Mouse (Mus musculus) stomach, embryonic 16.5 days (tissue): ENCODE measurements around the gene Hilpda. TPM values are rescaled to one million over a fixed set of nuclear protein-coding genes. Genes with fewer than 3 reads are reported as not detected.

Source experiments
- ATAC-seq: fragments of 200-750 bp; cut with Nextera tagmentation; 2 replicates; pipeline ENCODE4 v1.8.0; 2017; ENCODE audit warnings: moderate number of reproducible peaks, moderate TSS enrichment; ENCODE audit not compliant: insufficient read depth, low FRiP score
- H3K27ac ChIP-seq: fragments of 300-500 bp; sonication (generic); 2 replicates; pipeline ENCODE4 v1.5.1; 2014; ENCODE audit warnings: low read length
- H3K27me3 ChIP-seq: fragments of 300-500 bp; sonication (generic); 2 replicates; pipeline ENCODE4 v1.6.1; 2014; ENCODE audit warnings: low read length, control low read depth, mixed read lengths; ENCODE audit not compliant: control insufficient read depth, insufficient read depth
- H3K36me3 ChIP-seq: fragments of 300-500 bp; sonication (generic); 2 replicates; pipeline ENCODE4 v1.6.1; 2014; ENCODE audit warnings: low read length; ENCODE audit not compliant: control insufficient read depth, insufficient read depth
- H3K4me1 ChIP-seq: fragments of 300-500 bp; sonication (generic); 2 replicates; pipeline ENCODE4 v1.6.1; 2014; ENCODE audit warnings: low read length, control low read depth, mixed read lengths; ENCODE audit not compliant: control insufficient read depth, insufficient read depth
- H3K4me2 ChIP-seq: fragments of 300-500 bp; sonication (generic); 2 replicates; pipeline ENCODE4 v1.6.1; 2014; ENCODE audit warnings: low read depth, low read length, mixed read lengths
- H3K4me3 ChIP-seq: fragments of 300-500 bp; sonication (generic); replicated peaks from 2 replicates; pipeline ENCODE4 v1.5.1; 2014; ENCODE audit warnings: mild to moderate bottlenecking, low read length
- H3K9ac ChIP-seq: fragments of 300-500 bp; sonication (generic); 2 replicates; pipeline ENCODE4 v1.6.1; 2014; ENCODE audit warnings: low read length
- H3K9me3 ChIP-seq: fragments of 300-500 bp; sonication (generic); replicated peaks from 2 replicates; pipeline ENCODE4 v1.6.1; 2016; ENCODE audit warnings: low read length, control low read depth; ENCODE audit not compliant: control insufficient read depth
- WGBS: fragments of 180-500 bp; shearing (Covaris S2); extraction: QIAGEN DNeasy Blood & Tissue Kit; methylation state at CpG from one replicate; pipeline ENCODE4 v1.1.7; 2014; 5-methylcytosine and 5-hydroxymethylcytosine counted together
- polyA plus RNA-seq: library from polyadenylated mRNA; unstranded; fragments of >200 nt; fragmentation: Nextera tagmentation; extraction: Ambion mirVana; gene quantifications from 2 replicates; pipeline ENCODE4 v1.2.1, GENCODE M21; 2015

Gene Hilpda
- polyA plus RNA-seq, 1 experiment from 2014 or later, result 34.2 TPM

- no peak overlapping the region for H3K9ac ChIP-seq
- H3K27ac ChIP-seq, result no peak overlapping the region
- 59% methylated on average over 3 of the region's 3 CpGs for WGBS
- no peaks in the 10 kb centered on the region for H3K27me3 ChIP-seq
- H3K4me2 ChIP-seq, result no peak overlapping the region
- no peak overlapping the region for H3K4me3 ChIP-seq
- no peak for ATAC-seq
- H3K36me3 ChIP-seq, result no peaks in the 10 kb centered on the region
- H3K9me3 ChIP-seq, result no peaks in the 10 kb centered on the region
- H3K4me1 ChIP-seq, result 0 out of 2 replicates have a peak, but pooled peaks cover 6% of the 10 kb centered on the region
These were observed 45.7 kb downstream of the Hilpda start for GRCm38 (mm10) chr6:29317941-29318340.

- peak; percentile 64; the same call in 1 of the 2 replicates for ATAC-seq
- Histone ChIP-seq H3K27me3 (no peaks in the 10 kb centered on the region), H3K4me1 (0 out of 2 replicates have a peak, but pooled peaks cover 6% of the 10 kb centered on the region), H3K4me3 (no peak within 1 kb of the TSS), H3K4me2 (no peak within 1 kb of the TSS), H3K9ac (no peak within 1 kb of the TSS), H3K27ac (no peak within 1 kb of the TSS), H3K36me3 (no peaks in the 10 kb centered on the region), H3K9me3 (no peaks in the 10 kb centered on the region)
- 40% methylated on average over 3 of the region's 5 CpGs for WGBS
These were observed 46.6 kb downstream of the Hilpda start, which contains the start of gene Fam71f1 for GRCm38 (mm10) chr6:29318879-29319278. Gene Fam71f1 (plus strand): TSS chr6:29319140.

- Histone ChIP-seq H3K9me3 (no peaks in the 10 kb centered on the region), H3K27me3 (no peaks in the 10 kb centered on the region), H3K9ac (no peak overlapping the region), H3K4me3 (no peak overlapping the region), H3K36me3 (no peaks in the 10 kb centered on the region), H3K4me2 (no peak overlapping the region), H3K4me1 (0 out of 2 replicates have a peak, but pooled peaks cover 6% of the 10 kb centered on the region), H3K27ac (no peak overlapping the region)
- no peak for ATAC-seq
- 77% methylated on average over 6 of the region's 6 CpGs for WGBS
These were observed 49.3 kb downstream of the Hilpda start for GRCm38 (mm10) chr6:29321586-29321985.

- WGBS, result 87% methylated on average over 7 of the region's 7 CpGs
- Histone ChIP-seq H3K4me1 (0 out of 2 replicates have a peak, but pooled peaks cover 6% of the 10 kb centered on the region), H3K9ac (no peak overlapping the region), H3K4me2 (no peak overlapping the region), H3K4me3 (no peak overlapping the region), H3K27ac (no peak overlapping the region), H3K36me3 (no peaks in the 10 kb centered on the region), H3K27me3 (no peaks in the 10 kb centered on the region), H3K9me3 (no peaks in the 10 kb centered on the region)
- ATAC-seq, result no peak
These were observed 49.9 kb downstream of the Hilpda start for GRCm38 (mm10) chr6:29322147-29322546.

- Histone ChIP-seq H3K4me2 (no peak overlapping the region), H3K9me3 (no peaks in the 10 kb centered on the region), H3K27me3 (no peaks in the 10 kb centered on the region), H3K4me3 (no peak overlapping the region), H3K4me1 (0 out of 2 replicates have a peak, but pooled peaks cover 6% of the 10 kb centered on the region), H3K27ac (no peak overlapping the region), H3K9ac (no peak overlapping the region), H3K36me3 (no peaks in the 10 kb centered on the region)
- ATAC-seq, result no peak
- 79% methylated on average over 4 of the region's 4 CpGs for WGBS
These were observed 50.4 kb downstream of the Hilpda start for GRCm38 (mm10) chr6:29322735-29323134.

Other genes with a start within 250 kb of the Hilpda start
- not detected in 2 replicates for gene Lep, start 212.3 kb upstream of the Hilpda start, polyA plus RNA-seq
- gene Rbm28, start 107.5 kb upstream of the Hilpda start, polyA plus RNA-seq, result 28.3 and 29.4 TPM in 2 replicates
- 0.30 and 0.31 TPM in 2 replicates for gene Prrt4, start 92.9 kb upstream of the Hilpda start, polyA plus RNA-seq
- 43.4 and 43.7 TPM in 2 replicates for gene Impdh1, start 56.1 kb upstream of the Hilpda start, polyA plus RNA-seq
- 0.28 and 0.31 TPM in 2 replicates for gene Fam71f2, start 7.1 kb downstream of the Hilpda start, polyA plus RNA-seq
- not detected in 2 replicates for gene Fam71f1, start 46.7 kb downstream of the Hilpda start, polyA plus RNA-seq
- gene Calu, start 75.6 kb downstream of the Hilpda start, polyA plus RNA-seq, result 391 and 420 TPM in 2 replicates
- gene Opn1sw, start 116.0 kb downstream of the Hilpda start, polyA plus RNA-seq, result 0.86 and 1.1 TPM in 2 replicates
- gene Ccdc136, start 123.8 kb downstream of the Hilpda start, polyA plus RNA-seq, result 14.4 and 15.4 TPM in 2 replicates
- gene Flnc, start 160.8 kb downstream of the Hilpda start, polyA plus RNA-seq, result 15.8 and 21.8 TPM in 2 replicates
- gene Atp6v1f, start 195.2 kb downstream of the Hilpda start, polyA plus RNA-seq, result 228 and 239 TPM in 2 replicates
- gene Atp6v1fnb, start 198.9 kb downstream of the Hilpda start, polyA plus RNA-seq, result not detected in 2 replicates
- gene Kcp, start 235.5 kb downstream of the Hilpda start, polyA plus RNA-seq, result 16.9 TPM in 2 replicates